Mouse (Mus musculus) hindbrain, embryonic 12.5 days (tissue): Measurements from ENCODE around the gene Icam1. TPM values are rescaled to one million over a fixed set of nuclear protein-coding genes. Genes with fewer than 3 reads are reported as not detected.

ENCODE experiments used
- ATAC-seq: fragments of 200-750 bp; cut with Nextera tagmentation; 2 replicates; pipeline ENCODE4 v1.8.0; 2017; ENCODE audit warnings: moderate TSS enrichment; ENCODE audit not compliant: low FRiP score
- H3K27ac ChIP-seq: fragments of 300-500 bp; sonication (generic); 2 replicates; pipeline ENCODE4 v1.5.1; 2016; ENCODE audit warnings: mild to moderate bottlenecking
- H3K27me3 ChIP-seq: fragments of 300-500 bp; sonication (generic); 2 replicates; pipeline ENCODE4 v1.6.1; 2016; ENCODE audit warnings: mild to moderate bottlenecking
- H3K36me3 ChIP-seq: fragments of 300-500 bp; sonication (generic); 2 replicates; pipeline ENCODE4 v1.6.1; 2016; ENCODE audit warnings: mild to moderate bottlenecking
- H3K4me1 ChIP-seq: fragments of 300-500 bp; sonication (generic); 2 replicates; pipeline ENCODE4 v1.6.1; 2016
- H3K4me2 ChIP-seq: fragments of 300-500 bp; sonication (generic); replicated peaks from 2 replicates; pipeline ENCODE4 v1.6.1; 2016; ENCODE audit warnings: mild to moderate bottlenecking
- H3K4me3 ChIP-seq: fragments of 300-500 bp; sonication (generic); 2 replicates; pipeline ENCODE4 v1.5.1; 2016; ENCODE audit warnings: mild to moderate bottlenecking
- H3K9ac ChIP-seq: fragments of 300-500 bp; sonication (generic); 2 replicates; pipeline ENCODE4 v1.6.1; 2016; ENCODE audit warnings: mild to moderate bottlenecking, moderate library complexity
- H3K9me3 ChIP-seq: fragments of 300-500 bp; sonication (generic); replicated peaks from 2 replicates; pipeline ENCODE4 v1.6.1; 2016; ENCODE audit warnings: mild to moderate bottlenecking
- WGBS: fragments of 180-500 bp; shearing (Covaris S2); methylation state at CpG from one replicate; pipeline ENCODE4 v1.1.7; 2016; 5-methylcytosine and 5-hydroxymethylcytosine counted together
- polyA plus RNA-seq: library from polyadenylated mRNA; unstranded; fragments of >200 nt; fragmentation: Nextera tagmentation; extraction: Ambion mirVana; gene quantifications from 2 replicates; pipeline ENCODE4 v1.2.1, GENCODE M21; 2016

Icam1 gene
- polyA plus RNA-seq, 1 experiment from 2014 or later: 5.5 TPM

DNA sequence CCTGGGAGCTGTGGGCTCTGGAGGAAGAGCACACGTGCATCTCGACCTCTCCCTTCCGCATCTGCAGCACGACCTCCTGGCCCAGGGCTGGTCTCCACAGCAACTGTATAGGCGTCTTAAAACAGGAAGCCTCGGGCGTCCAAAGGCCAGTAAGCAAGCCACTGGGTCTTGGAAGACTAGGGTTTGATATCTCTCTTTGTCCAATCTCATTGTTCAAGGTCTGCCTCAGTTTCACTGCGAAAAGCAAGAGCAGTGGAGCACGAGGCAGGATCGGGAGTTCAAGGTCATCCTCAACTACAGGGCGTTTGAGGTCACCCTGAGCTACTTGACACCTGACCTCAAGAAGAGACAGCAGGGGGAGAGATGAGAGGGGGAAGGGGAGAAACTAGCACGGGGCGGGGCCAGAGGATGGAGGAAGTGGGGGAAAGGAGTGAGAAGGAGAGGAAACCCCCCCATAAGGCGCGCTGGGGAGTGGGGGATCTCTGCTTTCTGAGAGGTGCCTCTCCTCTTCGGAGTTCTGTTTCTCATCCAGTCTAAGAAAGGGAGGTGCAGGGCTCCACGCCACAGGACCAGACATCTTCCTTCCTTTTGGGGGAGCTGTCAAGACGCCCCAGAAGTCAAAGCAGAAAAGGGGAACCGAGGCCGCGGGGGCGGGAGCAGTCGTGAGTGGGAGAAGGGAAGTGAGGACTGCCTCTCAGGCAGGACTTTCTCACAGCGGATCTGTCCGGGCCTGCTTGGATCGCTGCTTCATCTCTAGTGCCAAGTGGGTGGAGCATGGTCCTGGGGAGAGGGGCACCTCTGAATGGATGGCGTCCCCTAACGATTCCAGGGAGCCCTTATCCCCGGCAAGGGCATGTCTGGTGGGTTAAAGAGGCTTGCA is 854 bp upstream of the Icam1 start:
- H3K9me3 ChIP-seq: no peaks in the 10 kb centered on the region; the same call in 1 of the 2 replicates
- H3K4me3 ChIP-seq: peak overlapping the region; percentile 21
- peaks cover 69% of the 10 kb centered on the region for H3K27me3 ChIP-seq
- WGBS: 2% methylated on average over 29 of the region's 29 CpGs
- no peaks in the 10 kb centered on the region for H3K36me3 ChIP-seq
- no peak overlapping the region for H3K9ac ChIP-seq
- ATAC-seq: no peak
- H3K27ac ChIP-seq: no peak overlapping the region
- peak overlapping the region; percentile 44 for H3K4me2 ChIP-seq
- H3K4me1 ChIP-seq: peaks cover 4% of the 10 kb centered on the region; the same call in 1 of the 2 replicates

GRCm38 (mm10) chr9:21016331-21017176 is 769 bp downstream of the Icam1 start:
- Histone ChIP-seq H3K4me3 (0 out of 2 replicates have a peak overlapping the region, but pooled peaks have one; percentile 21), H3K9me3 (no peaks in the 10 kb centered on the region; the same call in 1 of the 2 replicates), H3K27me3 (peaks cover 74% of the 10 kb centered on the region), H3K27ac (no peak overlapping the region), H3K4me1 (peaks cover 4% of the 10 kb centered on the region; the same call in 1 of the 2 replicates), H3K9ac (no peak overlapping the region), H3K4me2 (peak overlapping the region; percentile 44; the same call in 1 of the 2 replicates), H3K36me3 (no peaks in the 10 kb centered on the region)
- no peak for ATAC-seq
- 4% methylated on average over 17 of the region's 17 CpGs for WGBS

DNA sequence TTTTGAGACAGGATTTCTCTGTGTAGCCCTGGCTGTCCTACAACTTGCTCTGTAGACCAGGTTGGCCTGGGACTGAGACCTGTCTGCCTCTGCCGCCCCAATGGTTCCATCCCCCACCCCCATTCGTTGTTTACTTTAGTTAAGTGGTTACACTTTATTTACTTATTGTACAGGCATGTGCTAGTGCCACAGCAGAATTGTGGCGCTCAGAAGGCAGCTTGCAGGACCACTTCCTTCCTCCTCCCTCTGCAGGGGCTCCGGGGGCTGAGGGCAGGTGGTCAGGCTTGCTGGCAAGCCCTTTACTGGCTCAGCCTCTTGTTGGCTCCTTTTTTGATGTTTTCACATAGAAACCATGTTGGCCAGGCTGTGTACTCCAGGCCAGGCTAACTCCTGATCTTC is 1.4 kb downstream of the Icam1 start:
- Histone ChIP-seq H3K4me3 (no peak overlapping the region), H3K27ac (no peak overlapping the region), H3K36me3 (no peaks in the 10 kb centered on the region), H3K4me2 (0 out of 2 replicates have a peak overlapping the region, but pooled peaks have one; percentile 3), H3K4me1 (peaks cover 4% of the 10 kb centered on the region; the same call in 1 of the 2 replicates), H3K27me3 (peaks cover 73% of the 10 kb centered on the region), H3K9ac (no peak overlapping the region), H3K9me3 (no peaks in the 10 kb centered on the region; the same call in 1 of the 2 replicates)
- 48% methylated on average over 4 of the region's 4 CpGs for WGBS
- no peak for ATAC-seq

- H3K9ac ChIP-seq: no peak overlapping the region
- no peak for ATAC-seq
- no peaks in the 10 kb centered on the region for H3K36me3 ChIP-seq
- H3K27me3 ChIP-seq: peaks cover 63% of the 10 kb centered on the region
- H3K4me2 ChIP-seq: no peak overlapping the region
- no peaks in the 10 kb centered on the region; the same call in 1 of the 2 replicates for H3K9me3 ChIP-seq
- peaks cover 4% of the 10 kb centered on the region; the same call in 1 of the 2 replicates for H3K4me1 ChIP-seq
- H3K27ac ChIP-seq: no peak overlapping the region
- WGBS: 77% methylated on average over 2 of the region's 2 CpGs
- no peak overlapping the region for H3K4me3 ChIP-seq
Measured at GRCm38 (mm10) chr9:21018600-21018999, 2.8 kb downstream of the Icam1 start.

DNA sequence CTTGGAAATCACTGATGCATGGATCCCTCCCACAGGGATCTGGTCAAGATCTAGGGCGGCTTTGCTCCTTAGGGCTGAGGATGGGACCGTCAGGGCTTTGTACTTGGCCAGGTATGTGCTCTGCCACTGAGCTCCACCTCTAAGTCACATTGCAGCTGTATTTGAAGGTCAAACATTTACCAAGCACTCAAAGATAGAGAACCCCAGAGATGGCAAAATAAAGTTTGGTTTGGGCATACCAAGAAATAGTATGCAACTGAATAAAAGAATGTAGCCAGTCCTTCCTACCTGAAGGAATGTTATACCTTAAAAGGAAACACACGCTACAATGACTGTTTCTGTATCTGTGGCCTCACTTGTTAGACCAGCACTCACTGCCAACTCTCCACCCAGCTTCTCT is 5.6 kb downstream of the Icam1 start:
- ATAC-seq: no peak
- H3K9ac ChIP-seq: no peak overlapping the region
- no peaks in the 10 kb centered on the region for H3K36me3 ChIP-seq
- no peaks in the 10 kb centered on the region for H3K9me3 ChIP-seq
- peaks cover 46% of the 10 kb centered on the region for H3K27me3 ChIP-seq
- H3K27ac ChIP-seq: no peak overlapping the region
- no peaks in the 10 kb centered on the region for H3K4me1 ChIP-seq
- no peak overlapping the region for H3K4me2 ChIP-seq
- no peak overlapping the region for H3K4me3 ChIP-seq
- WGBS: 78% methylated on average over 3 of the region's 3 CpGs

- Histone ChIP-seq H3K36me3 (no peaks in the 10 kb centered on the region), H3K4me3 (no peak overlapping the region), H3K4me2 (no peak overlapping the region), H3K9me3 (no peaks in the 10 kb centered on the region), H3K27me3 (peaks cover 46% of the 10 kb centered on the region), H3K4me1 (no peaks in the 10 kb centered on the region), H3K27ac (no peak overlapping the region), H3K9ac (no peak overlapping the region)
- no peak for ATAC-seq
- WGBS: 65% methylated on average over 6 of the region's 6 CpGs
Measured at GRCm38 (mm10) chr9:21022288-21022687, 6.5 kb downstream of the Icam1 start.

GRCm38 (mm10) chr9:21022726-21023125 is 6.9 kb downstream of the Icam1 start:
- Histone ChIP-seq H3K4me3 (no peak overlapping the region), H3K9ac (no peak overlapping the region), H3K36me3 (no peaks in the 10 kb centered on the region), H3K27ac (no peak overlapping the region), H3K4me2 (no peak overlapping the region), H3K4me1 (peaks cover under 1% of the 10 kb centered on the region; the same call in 1 of the 2 replicates), H3K27me3 (peaks cover 46% of the 10 kb centered on the region), H3K9me3 (no peaks in the 10 kb centered on the region)
- ATAC-seq: no peak
- WGBS: 90% methylated on average over 1 of the region's 1 CpGs

DNA sequence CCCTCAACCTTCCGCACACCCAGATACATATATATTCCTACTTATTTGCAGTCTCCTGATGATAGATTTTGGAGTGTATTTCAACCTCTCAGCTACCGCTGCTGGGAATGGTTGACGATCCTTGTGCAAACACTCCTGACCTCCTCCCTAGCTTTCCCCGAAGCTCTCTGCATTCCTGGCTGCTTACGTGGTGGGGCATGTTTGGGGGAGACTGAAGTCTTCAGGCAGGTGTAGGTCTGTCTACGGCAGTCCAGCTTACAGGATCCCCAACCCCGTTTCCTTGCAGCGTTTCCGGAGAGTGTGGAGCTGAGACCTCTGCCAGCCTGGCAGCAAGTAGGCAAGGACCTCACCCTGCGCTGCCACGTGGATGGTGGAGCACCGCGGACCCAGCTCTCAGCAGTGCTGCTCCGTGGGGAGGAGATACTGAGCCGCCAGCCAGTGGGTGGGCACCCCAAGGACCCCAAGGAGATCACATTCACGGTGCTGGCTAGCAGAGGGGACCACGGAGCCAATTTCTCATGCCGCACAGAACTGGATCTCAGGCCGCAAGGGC is 9.5 kb downstream of the Icam1 start:
- Histone ChIP-seq H3K36me3 (no peaks in the 10 kb centered on the region), H3K9ac (no peak overlapping the region), H3K27ac (no peak overlapping the region), H3K9me3 (no peaks in the 10 kb centered on the region), H3K27me3 (peaks cover 60% of the 10 kb centered on the region), H3K4me3 (no peak overlapping the region), H3K4me2 (no peak overlapping the region), H3K4me1 (peaks cover 9% of the 10 kb centered on the region; the same call in 1 of the 2 replicates)
- ATAC-seq: no peak
- WGBS: 76% methylated on average over 19 of the region's 19 CpGs

- Histone ChIP-seq H3K9me3 (no peaks in the 10 kb centered on the region), H3K4me2 (no peak overlapping the region), H3K4me3 (no peak overlapping the region), H3K27me3 (peaks cover 68% of the 10 kb centered on the region), H3K9ac (no peak overlapping the region), H3K4me1 (peaks cover 22% of the 10 kb centered on the region), H3K36me3 (no peaks in the 10 kb centered on the region), H3K27ac (no peak overlapping the region)
- ATAC-seq: no peak
- WGBS: 81% methylated on average over 12 of the region's 12 CpGs
Measured at GRCm38 (mm10) chr9:21026849-21027248, 11.1 kb downstream of the Icam1 start.

DNA sequence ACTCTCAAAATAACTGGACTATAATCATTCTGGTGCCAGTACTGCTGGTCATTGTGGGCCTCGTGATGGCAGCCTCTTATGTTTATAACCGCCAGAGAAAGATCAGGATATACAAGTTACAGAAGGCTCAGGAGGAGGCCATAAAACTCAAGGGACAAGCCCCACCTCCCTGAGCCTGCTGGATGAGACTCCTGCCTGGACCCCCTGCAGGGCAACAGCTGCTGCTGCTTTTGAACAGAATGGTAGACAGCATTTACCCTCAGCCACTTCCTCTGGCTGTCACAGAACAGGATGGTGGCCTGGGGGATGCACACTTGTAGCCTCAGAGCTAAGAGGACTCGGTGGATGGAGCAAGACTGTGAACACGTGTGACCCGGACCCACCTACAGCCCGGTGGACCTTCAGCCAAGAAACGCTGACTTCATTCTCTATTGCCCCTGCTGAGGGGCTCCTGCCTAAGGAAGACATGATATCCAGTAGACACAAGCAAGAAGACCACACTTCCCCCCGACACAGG is 12.0 kb downstream of the Icam1 start:
- WGBS: 46% methylated on average over 8 of the region's 8 CpGs
- no peaks in the 10 kb centered on the region for H3K9me3 ChIP-seq
- no peak overlapping the region for H3K27ac ChIP-seq
- no peak overlapping the region for H3K9ac ChIP-seq
- no peak overlapping the region for H3K4me3 ChIP-seq
- no peaks in the 10 kb centered on the region for H3K36me3 ChIP-seq
- ATAC-seq: no peak
- H3K4me1 ChIP-seq: peaks cover 29% of the 10 kb centered on the region
- H3K4me2 ChIP-seq: no peak overlapping the region
- peaks cover 74% of the 10 kb centered on the region for H3K27me3 ChIP-seq

DNA sequence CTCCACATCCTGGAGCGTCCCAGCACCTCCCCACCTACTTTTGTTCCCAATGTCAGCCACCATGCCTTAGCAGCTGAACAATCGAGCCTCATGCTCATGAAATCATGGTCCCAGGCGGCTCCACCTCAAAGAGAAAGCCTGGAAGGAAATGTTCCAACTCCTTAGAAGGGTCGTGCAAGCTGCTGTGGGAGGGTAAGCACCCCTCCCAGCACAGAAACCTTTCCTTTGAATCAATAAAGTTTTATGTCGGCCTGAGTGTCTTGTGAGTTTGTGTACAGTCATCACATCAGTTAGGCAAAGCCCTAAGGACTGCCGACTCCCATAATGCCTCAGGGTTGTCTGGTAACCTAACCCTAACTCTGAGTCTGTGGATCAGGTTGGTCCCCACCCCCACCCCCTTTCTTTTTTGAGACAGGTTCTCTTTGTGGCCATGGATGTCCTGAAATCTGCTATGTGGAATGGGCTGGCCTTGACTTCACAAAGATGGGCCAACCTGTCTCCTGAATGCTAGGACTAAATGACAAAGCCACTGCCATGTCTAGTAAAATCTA is 12.8 kb downstream of the Icam1 start:
- 72% methylated on average over 6 of the region's 6 CpGs for WGBS

More for the DNA sequence above, 12.8 kb downstream of the Icam1 start:
- ATAC-seq: no peak
- Histone ChIP-seq H3K4me1 (peaks cover 37% of the 10 kb centered on the region), H3K36me3 (no peaks in the 10 kb centered on the region), H3K9me3 (no peaks in the 10 kb centered on the region), H3K27ac (no peak overlapping the region), H3K27me3 (peaks cover 82% of the 10 kb centered on the region), H3K9ac (no peak overlapping the region), H3K4me3 (no peak overlapping the region), H3K4me2 (no peak overlapping the region)
